Mouse (Mus musculus): ENCODE data around the gene Ankrd9. TPM values are rescaled to one million over a fixed set of nuclear protein-coding genes. Genes with fewer than 3 reads are reported as not detected.
A peak's percentile ranks its signal among the peaks of the same experiment; 100 is the strongest.

The Ankrd9 gene
- polyA plus RNA-seq, 1 experiment: 3.6 TPM

DNA sequence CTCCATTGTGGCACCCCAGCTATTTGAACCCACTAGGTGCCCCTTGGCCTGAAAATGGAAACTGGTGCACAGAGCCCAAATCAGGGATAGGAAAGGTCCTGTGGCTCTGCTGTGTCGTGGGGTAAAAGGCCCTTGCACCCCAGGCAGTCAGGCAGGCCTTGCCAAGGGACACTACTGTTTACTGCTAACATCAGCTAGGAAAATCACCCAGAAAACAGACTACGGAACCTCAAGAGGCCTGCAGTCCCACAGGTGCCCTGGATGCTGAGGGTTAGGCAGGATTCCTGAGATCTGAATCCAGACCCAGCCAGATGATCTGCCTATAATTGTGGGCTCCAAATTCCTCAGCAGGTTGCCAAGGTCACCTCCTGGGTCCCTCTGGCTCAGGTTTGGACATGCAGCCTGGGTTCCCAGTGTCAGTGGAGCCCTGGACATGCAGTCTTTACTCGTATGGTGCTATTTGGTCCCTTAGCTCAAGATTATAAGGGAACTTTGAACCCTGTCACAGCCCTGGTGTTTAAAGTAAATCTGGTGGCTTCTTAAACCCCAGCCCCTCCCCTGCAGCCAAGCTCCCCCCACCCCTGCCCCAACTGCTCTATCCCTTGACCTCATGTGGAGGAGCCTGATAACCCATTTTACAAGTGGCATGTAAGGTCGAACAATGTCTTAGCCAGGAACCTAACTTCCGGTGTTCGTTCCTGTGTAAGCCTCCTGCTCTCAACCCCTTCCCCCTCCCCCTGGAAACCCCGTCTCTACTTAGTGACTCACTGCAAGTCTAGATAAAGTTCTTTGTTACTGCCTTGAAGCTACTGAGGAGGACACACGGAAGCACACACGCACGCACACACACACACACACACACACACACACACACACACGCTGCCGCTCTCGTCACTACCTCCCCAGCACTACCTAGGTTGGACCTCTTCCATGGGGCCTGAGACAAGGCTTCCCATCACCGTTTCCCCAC lies 28.6 kb upstream of the Ankrd9 start:
- no peaks in the 10 kb centered on the region for H3K9me3 ChIP-seq
- H3K36me3 ChIP-seq (replicated peaks; ENCODE audit: low read length): no peaks in the 10 kb centered on the region
- H3K4me3 ChIP-seq (replicated peaks): peak overlapping the region; percentile 73
- H3K27me3 ChIP-seq (replicated peaks): peaks cover 3% of the 10 kb centered on the region
- peaks cover 86% of the 10 kb centered on the region for H3K4me1 ChIP-seq
- no peak for TF ChIP-seq GATA1 (IDR thresholded peaks at IDR 0.05; ENCODE audit: borderline replicate concordance, low read length)
- no peak for TF ChIP-seq FLI1 (IDR thresholded peaks at IDR 0.05; ENCODE audit: low read length)

DNA sequence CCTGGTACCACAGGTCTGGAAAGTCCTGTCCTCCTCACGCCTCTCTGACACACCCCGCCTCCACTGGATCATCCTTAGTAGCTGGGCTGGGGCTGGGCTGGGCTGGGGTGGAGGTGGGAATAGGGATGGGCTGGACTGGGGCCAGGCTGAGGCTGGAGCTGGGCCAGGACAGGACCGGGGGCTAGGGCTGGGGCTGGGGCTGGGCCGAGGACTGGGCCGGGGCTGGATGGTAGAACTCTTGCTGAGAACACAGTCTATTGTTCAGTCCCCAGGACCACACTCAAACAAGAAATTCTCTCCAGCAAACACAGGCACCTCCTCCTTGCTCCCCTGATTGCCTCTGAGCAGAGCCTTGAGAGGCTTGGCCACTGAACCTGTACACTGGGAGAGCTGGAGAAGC lies 27.5 kb upstream of the Ankrd9 start:
- Histone ChIP-seq H3K9me3 (no peaks in the 10 kb centered on the region), H3K27me3 (replicated peaks) (peaks cover 9% of the 10 kb centered on the region), H3K36me3 (replicated peaks; ENCODE audit: low read length) (no peaks in the 10 kb centered on the region), H3K4me1 (peaks cover 75% of the 10 kb centered on the region), H3K4me3 (replicated peaks) (no peak overlapping the region)
- TF ChIP-seq FLI1 (IDR thresholded peaks at IDR 0.05; ENCODE audit: low read length): no peak
- TF ChIP-seq GATA1 (IDR thresholded peaks at IDR 0.05; ENCODE audit: borderline replicate concordance, low read length): no peak

DNA sequence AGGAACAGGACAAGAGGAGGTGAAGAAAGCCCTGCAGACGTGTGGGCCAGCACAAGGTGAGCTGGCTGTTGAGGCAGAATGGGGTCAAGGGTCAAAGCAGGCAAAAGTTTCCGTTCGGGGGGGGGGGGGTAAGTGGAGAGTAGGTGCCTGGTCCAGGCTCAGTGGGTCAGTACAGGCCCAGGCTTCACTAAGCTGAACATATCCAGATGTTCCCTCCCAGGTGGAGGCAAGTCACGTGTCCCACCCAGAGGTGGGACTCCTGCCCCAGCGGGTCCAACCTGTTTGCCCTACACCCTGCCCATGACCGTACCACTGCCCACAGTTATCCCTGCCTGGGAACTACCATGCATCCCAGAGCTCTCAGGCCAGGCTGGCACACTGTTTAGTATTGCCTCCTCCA lies 27.0 kb upstream of the Ankrd9 start:
- Histone ChIP-seq H3K9me3 (no peaks in the 10 kb centered on the region), H3K36me3 (replicated peaks; ENCODE audit: low read length) (no peaks in the 10 kb centered on the region), H3K4me1 (peaks cover 70% of the 10 kb centered on the region), H3K27me3 (replicated peaks) (peaks cover 14% of the 10 kb centered on the region), H3K4me3 (replicated peaks) (no peak overlapping the region)
- no peak for TF ChIP-seq GATA1 (IDR thresholded peaks at IDR 0.05; ENCODE audit: borderline replicate concordance, low read length)
- no peak for TF ChIP-seq FLI1 (IDR thresholded peaks at IDR 0.05; ENCODE audit: low read length)

DNA sequence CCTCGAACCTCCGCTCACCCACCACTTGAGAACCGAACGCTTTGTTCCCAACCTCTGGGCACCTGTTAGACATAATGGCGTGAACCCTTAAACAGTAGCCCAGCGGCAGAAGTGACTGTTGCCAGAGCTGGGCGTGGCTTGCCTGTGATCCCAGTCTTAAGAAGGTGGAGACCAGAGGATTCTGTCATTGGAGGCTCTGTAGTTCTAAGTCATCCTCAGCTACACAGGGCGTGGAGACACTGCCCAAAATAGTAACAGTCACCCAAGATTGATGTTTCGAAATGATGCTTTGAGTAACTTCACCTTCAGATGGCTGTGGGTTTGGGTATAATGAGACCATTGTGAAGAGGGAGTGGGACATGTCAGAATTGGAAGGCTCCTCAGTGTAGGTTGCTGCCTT lies 25.3 kb upstream of the Ankrd9 start:
- Histone ChIP-seq H3K4me1 (peaks cover 54% of the 10 kb centered on the region), H3K27me3 (replicated peaks) (peaks cover 16% of the 10 kb centered on the region)
- no peak for TF ChIP-seq GATA1 (IDR thresholded peaks at IDR 0.05; ENCODE audit: borderline replicate concordance, low read length)
- TF ChIP-seq FLI1 (IDR thresholded peaks at IDR 0.05; ENCODE audit: low read length): no peak

DNA sequence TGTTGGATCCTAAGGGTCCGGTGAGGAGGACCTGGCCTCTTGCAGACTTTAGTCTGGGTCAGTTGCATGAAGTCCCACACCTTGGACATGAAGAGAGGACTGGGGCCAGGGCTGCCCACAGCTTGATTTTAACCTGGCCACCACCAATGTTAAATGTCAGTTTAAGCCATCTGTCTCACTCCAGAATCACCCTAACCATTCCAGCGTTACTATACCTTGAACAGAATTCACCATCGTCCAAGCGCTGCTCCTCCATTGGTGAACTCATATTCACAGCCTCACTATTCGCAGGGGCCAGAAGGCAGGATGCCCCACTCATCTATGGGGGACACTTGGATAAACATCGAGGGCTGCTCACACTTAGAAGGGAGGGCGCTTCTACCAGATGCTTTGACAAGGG lies 22.1 kb upstream of the Ankrd9 start:
- peaks cover 16% of the 10 kb centered on the region for H3K27me3 ChIP-seq (replicated peaks)
- H3K4me3 ChIP-seq (replicated peaks): no peak overlapping the region
- H3K4me1 ChIP-seq: peaks cover 22% of the 10 kb centered on the region
- TF ChIP-seq GATA1 (IDR thresholded peaks at IDR 0.05; ENCODE audit: borderline replicate concordance, low read length) (no peak), FLI1 (IDR thresholded peaks at IDR 0.05; ENCODE audit: low read length) (no peak)
- peaks cover 5% of the 10 kb centered on the region for H3K36me3 ChIP-seq (replicated peaks; ENCODE audit: low read length)
- H3K9me3 ChIP-seq: peaks cover 13% of the 10 kb centered on the region

More for the DNA sequence above, 25.3 kb upstream of the Ankrd9 start:
- H3K36me3 ChIP-seq (replicated peaks; ENCODE audit: low read length): no peaks in the 10 kb centered on the region
- H3K9me3 ChIP-seq: no peaks in the 10 kb centered on the region
- no peak overlapping the region for H3K4me3 ChIP-seq (replicated peaks)

DNA sequence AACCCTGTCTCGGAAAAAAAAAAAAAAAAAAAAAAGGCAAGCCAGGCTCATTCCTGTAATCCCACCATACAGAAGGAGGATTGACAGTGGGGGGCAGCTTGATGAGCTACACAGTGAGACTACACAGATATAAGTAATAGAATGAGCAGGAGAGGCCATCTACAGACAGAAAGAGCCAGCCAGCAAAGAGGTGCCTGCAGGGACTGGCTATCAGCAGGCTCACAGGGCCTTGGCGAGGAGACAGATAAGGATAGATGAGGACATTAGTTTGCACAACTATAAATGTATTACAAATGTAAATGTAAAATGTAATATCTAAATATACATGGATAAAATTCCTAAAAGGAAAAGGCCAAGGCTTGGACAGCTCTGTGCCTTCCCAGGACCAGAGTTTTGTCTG lies 21.0 kb upstream of the Ankrd9 start:
- Histone ChIP-seq H3K9me3 (peaks cover 13% of the 10 kb centered on the region), H3K4me3 (replicated peaks) (no peak overlapping the region), H3K4me1 (peaks cover 11% of the 10 kb centered on the region), H3K27me3 (replicated peaks) (peaks cover 16% of the 10 kb centered on the region), H3K36me3 (replicated peaks; ENCODE audit: low read length) (peaks cover 5% of the 10 kb centered on the region)
- TF ChIP-seq FLI1 (IDR thresholded peaks at IDR 0.05; ENCODE audit: low read length): no peak
- no peak for TF ChIP-seq GATA1 (IDR thresholded peaks at IDR 0.05; ENCODE audit: borderline replicate concordance, low read length)

DNA sequence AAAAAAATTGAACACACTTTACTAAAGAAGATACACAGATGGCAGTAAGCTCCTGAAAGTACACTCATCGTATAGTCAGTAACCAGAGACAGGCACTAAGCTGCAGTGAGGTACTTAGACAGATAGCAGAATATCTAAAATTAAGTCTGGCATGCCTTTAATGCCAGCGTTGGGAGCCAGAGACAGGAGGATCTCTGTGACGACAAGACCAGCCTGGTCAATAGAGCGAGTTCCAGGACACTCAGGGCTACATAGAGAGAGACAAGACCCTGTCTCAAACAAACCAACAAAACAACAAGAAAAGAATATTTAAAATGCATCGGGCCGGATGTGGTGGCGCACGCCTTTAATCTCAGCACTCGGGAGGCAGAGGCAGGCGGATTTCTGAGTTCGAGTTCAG lies 19.3 kb upstream of the Ankrd9 start:
- Histone ChIP-seq H3K9me3 (peaks cover 13% of the 10 kb centered on the region), H3K4me3 (replicated peaks) (no peak overlapping the region), H3K4me1 (peaks cover 4% of the 10 kb centered on the region), H3K36me3 (replicated peaks; ENCODE audit: low read length) (peaks cover 5% of the 10 kb centered on the region), H3K27me3 (replicated peaks) (peaks cover 16% of the 10 kb centered on the region)
- TF ChIP-seq GATA1 (IDR thresholded peaks at IDR 0.05; ENCODE audit: borderline replicate concordance, low read length) (no peak), FLI1 (IDR thresholded peaks at IDR 0.05; ENCODE audit: low read length) (no peak)

DNA sequence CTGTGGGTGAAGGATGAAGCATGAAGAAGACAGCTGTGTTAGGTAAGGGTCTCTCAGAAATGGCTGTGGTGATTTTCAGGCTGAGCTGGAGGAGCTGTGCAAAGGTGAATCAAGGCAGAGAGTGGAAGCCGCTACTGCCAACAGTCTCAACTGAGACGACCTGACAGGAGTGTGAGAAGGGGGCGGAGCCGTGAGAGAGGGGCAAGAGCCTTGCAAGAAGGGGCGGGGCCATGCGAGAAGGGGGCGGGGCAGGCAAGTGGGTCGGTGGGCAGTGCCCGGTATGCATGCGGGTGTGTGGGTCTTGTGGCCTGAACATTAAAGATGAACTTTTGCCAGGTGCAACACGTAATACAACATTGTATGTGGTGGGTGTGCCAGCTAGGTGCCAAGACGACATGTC lies 15.8 kb upstream of the Ankrd9 start:
- Histone ChIP-seq H3K27me3 (replicated peaks) (no peaks in the 10 kb centered on the region), H3K4me3 (replicated peaks) (no peak overlapping the region), H3K4me1 (peaks cover 26% of the 10 kb centered on the region), H3K36me3 (replicated peaks; ENCODE audit: low read length) (peaks cover 5% of the 10 kb centered on the region), H3K9me3 (peaks cover 13% of the 10 kb centered on the region)
- TF ChIP-seq GATA1 (IDR thresholded peaks at IDR 0.05; ENCODE audit: borderline replicate concordance, low read length) (no peak), FLI1 (IDR thresholded peaks at IDR 0.05; ENCODE audit: low read length) (no peak)

DNA sequence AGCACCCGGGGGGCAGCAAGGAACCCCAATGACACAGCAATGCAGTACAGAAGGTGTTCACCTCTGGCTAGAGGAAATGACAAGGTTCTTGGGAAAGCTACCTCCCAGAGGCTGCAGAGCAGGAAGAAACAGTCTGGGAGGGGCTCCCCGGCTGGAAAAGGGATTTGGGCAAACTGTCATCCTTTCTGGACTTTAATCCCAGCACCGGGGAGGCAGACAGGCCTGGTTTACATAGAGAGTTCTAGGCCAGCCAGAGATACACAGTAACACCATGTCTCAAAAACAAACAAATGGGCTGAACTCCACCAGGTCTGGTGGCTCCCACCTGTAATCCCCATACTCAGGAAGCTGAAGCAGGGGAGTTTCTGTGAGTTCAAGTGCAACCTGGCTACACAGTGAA lies 14.4 kb upstream of the Ankrd9 start:
- Histone ChIP-seq H3K4me1 (peaks cover 26% of the 10 kb centered on the region), H3K36me3 (replicated peaks; ENCODE audit: low read length) (peaks cover 3% of the 10 kb centered on the region), H3K27me3 (replicated peaks) (no peaks in the 10 kb centered on the region), H3K9me3 (peaks cover 7% of the 10 kb centered on the region), H3K4me3 (replicated peaks) (no peak overlapping the region)
- TF ChIP-seq GATA1 (IDR thresholded peaks at IDR 0.05; ENCODE audit: borderline replicate concordance, low read length) (no peak), FLI1 (IDR thresholded peaks at IDR 0.05; ENCODE audit: low read length) (no peak)

DNA sequence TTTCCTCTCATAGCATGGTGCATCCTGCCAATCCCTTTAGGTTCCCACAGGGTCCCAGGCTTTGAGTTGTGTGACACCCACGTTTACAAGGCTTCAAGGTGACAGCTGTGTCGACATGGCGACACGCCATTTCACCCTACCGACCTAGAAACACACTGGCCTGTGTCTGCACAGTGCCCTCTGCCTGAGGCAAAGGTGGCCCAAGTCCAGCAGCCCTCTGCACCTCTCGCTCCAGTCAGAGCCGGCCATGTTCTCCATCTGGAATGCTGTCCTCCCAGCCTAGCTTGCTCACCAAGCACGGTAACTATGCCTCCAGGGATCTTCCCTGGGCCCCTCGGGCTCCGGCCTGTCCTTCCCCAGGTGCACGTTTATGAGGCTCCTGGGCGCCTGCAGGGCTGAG lies 13.9 kb upstream of the Ankrd9 start:
- Histone ChIP-seq H3K4me3 (replicated peaks) (peak overlapping the region; percentile 95), H3K4me1 (peaks cover 26% of the 10 kb centered on the region), H3K27me3 (replicated peaks) (peaks cover 2% of the 10 kb centered on the region), H3K36me3 (replicated peaks; ENCODE audit: low read length) (peaks cover under 1% of the 10 kb centered on the region), H3K9me3 (peaks cover 2% of the 10 kb centered on the region)
- no peak for TF ChIP-seq GATA1 (IDR thresholded peaks at IDR 0.05; ENCODE audit: borderline replicate concordance, low read length)
- no peak for TF ChIP-seq FLI1 (IDR thresholded peaks at IDR 0.05; ENCODE audit: low read length)

Data from megakaryocyte, embryonic 14.5 days (primary cell).